Mouse (Mus musculus) activated CD4-positive, CD25-positive, alpha-beta regulatory T cell, adult 4 months (primary cell): ENCODE measurements around the gene Tcl1b5. TPM values are rescaled to one million over a fixed set of nuclear protein-coding genes. Genes with fewer than 3 reads are reported as not detected.

Experiments
- ATAC-seq: one replicate; pipeline ENCODE4 v1.8.0; 2017
- polyA plus RNA-seq, 2 experiments: library from polyadenylated mRNA; unstranded; fragments of 100-300 nt; shearing (Covaris generic); gene quantifications; one replicate each; pipeline ENCODE4 v1.2.1; 2017

The Tcl1b5 gene
- polyA plus RNA-seq, 2 experiments from 2014 or later: not detected

GRCm38 (mm10) chr12:105209231-105209630 is 33.1 kb downstream of the Tcl1b5 start:
- no peak for ATAC-seq

GRCm38 (mm10) chr12:105217101-105217760 is 41.1 kb downstream of the Tcl1b5 start:
- no peak for ATAC-seq

- no peak for ATAC-seq
Observed at GRCm38 (mm10) chr12:105222601-105223319, 46.6 kb downstream of the Tcl1b5 start, which contains the start of gene Tcl1. Tcl1 (minus strand) TSS chr12:105222793.

- no peak for ATAC-seq
Observed at GRCm38 (mm10) chr12:105224621-105225320, 48.6 kb downstream of the Tcl1b5 start.

Other genes with a start within 250 kb of the Tcl1b5 start
- gene Syne3, start 166.5 kb upstream of the Tcl1b5 start, polyA plus RNA-seq: 1 to 10 TPM; 4.1 to 5.4 TPM
- 1 to 10 TPM; 6.5 to 7.7 TPM for gene Glrx5, start 143.7 kb upstream of the Tcl1b5 start, polyA plus RNA-seq
- gene Tcl1b2, start 30.3 kb upstream of the Tcl1b5 start, polyA plus RNA-seq: not detected
- gene Tcl1b1, start 16.7 kb upstream of the Tcl1b5 start, polyA plus RNA-seq: not detected
- gene Tcl1b3, start 14.7 kb downstream of the Tcl1b5 start, polyA plus RNA-seq: not detected
- gene Tcl1b4, start 25.6 kb downstream of the Tcl1b5 start, polyA plus RNA-seq: not detected
- gene Tcl1, start 46.4 kb downstream of the Tcl1b5 start, polyA plus RNA-seq: under 1 TPM in 1 of 2 experiments, not detected in 1; 0.49 TPM
- not detected for gene Tunar, start 157.5 kb downstream of the Tcl1b5 start, polyA plus RNA-seq